9 mouse cellular contexts compared by ENCODE assay signal in the genomic region with DNA sequence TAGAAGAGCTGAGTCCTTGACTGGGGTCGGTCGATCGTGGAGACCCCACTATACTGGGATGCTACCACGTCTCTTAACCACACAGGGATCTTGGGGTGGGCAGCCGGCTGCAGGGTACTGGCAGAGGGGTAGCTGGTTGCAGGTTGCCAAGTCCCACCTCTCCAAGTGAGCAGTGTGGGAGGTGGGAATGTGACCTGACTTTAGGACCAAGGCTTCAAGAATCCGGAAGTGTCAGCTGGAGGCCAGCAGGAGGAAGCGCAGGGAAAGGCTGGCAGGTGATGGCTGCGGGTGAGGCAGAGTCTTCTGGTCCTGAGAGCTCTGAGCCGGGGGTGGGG.
DNase-seq lines count a peak whose midpoint lies in the region; ATAC-seq and TF ChIP-seq lines count a peak whose summit lies in the region.
"Had no signal": no experiment of that assay in that cellular context is flagged by ENCODE, and none has a peak within 500 bp of the region (broad histone marks: within the 10 kb centered on the region; RNA-seq: fewer than 3 reads in every experiment).

No protein-coding gene starts in this region.

- no peaks in the 10 kb centered on the region for H3K36me3 ChIP-seq in heart, embryonic 12.5 days
- no peaks in the 10 kb centered on the region for H3K36me3 ChIP-seq in ES-E14 (ENCODE audit: control insufficient read depth, insufficient read depth, low read length, poor library complexity, severe bottlenecking)
- no peaks in the 10 kb centered on the region for H3K36me3 ChIP-seq in hindbrain, embryonic 10.5 days
- H3K36me3 ChIP-seq in liver, embryonic 15.5 days (replicated peaks), result no peaks in the 10 kb centered on the region

- ATAC-seq in heart, embryonic 12.5 days (ENCODE audit: insufficient number of reproducible peaks, low FRiP score), result no peak
- ATAC-seq in liver, embryonic 15.5 days (ENCODE audit: insufficient read depth), result no peak
- ATAC-seq in monocyte, adult 5-6 weeks (replicated peaks; ENCODE audit: insufficient number of reproducible peaks, low FRiP score, low TSS enrichment, poor library complexity, severe bottlenecking), result no peak

- intact Hi-C loops in heart, postnatal 36 days (cut with DNase I), result no loop called here

- H3K4me1 ChIP-seq in heart, embryonic 12.5 days (replicated peaks), result peaks cover 18% of the 10 kb centered on the region
- peaks cover 0 to 5% of the 10 kb centered on the region in 2 experiments; a peak in 1 of 4 replicates for H3K4me1 ChIP-seq in ES-E14 (ENCODE audit: control insufficient read depth in 2 of 2, insufficient read depth in 2 of 2, low read length in 2 of 2, poor library complexity in 1 of 2)
- peaks cover 21% of the 10 kb centered on the region for H3K4me1 ChIP-seq in hindbrain, embryonic 10.5 days (replicated peaks)
- H3K4me1 ChIP-seq in liver, embryonic 15.5 days (replicated peaks), result no peaks in the 10 kb centered on the region

- no peak for DNase-seq in heart, postnatal 36 days
- no peak for DNase-seq in ES-E14 (ENCODE audit: low read depth, low spot score)
- no peak for DNase-seq in hindbrain, embryonic 10.5 days (ENCODE audit: low spot score)
- no peak for DNase-seq in thymus, postnatal 25 days
- no peak for DNase-seq in adrenal gland, adult 18-20 months (ENCODE audit: low spot score in 2 of 2)
- DNase-seq: cerebellum, adult 9-11 months had no signal

- peak overlapping the region; percentile 95 for H3K4me2 ChIP-seq in heart, embryonic 12.5 days
- H3K4me2 ChIP-seq in liver, embryonic 15.5 days, result peak overlapping the region; percentile 50

- H3K4me3 ChIP-seq in heart, embryonic 12.5 days, result peak overlapping the region; percentile 61
- peak overlapping the region; percentile 53 to 70 for H3K4me3 ChIP-seq in ES-E14 (ENCODE audit: insufficient read depth in 1 of 2, low read depth in 1 of 2, low read length in 2 of 2, poor library complexity in 1 of 2, severe bottlenecking in 1 of 2)
- peak overlapping the region; percentile 68 for H3K4me3 ChIP-seq in hindbrain, embryonic 10.5 days
- no peak overlapping the region for H3K4me3 ChIP-seq in liver, embryonic 15.5 days (replicated peaks)

- WGBS in heart, embryonic 12.5 days, result under 1% methylated on average over 9 of the region's 9 CpGs
- 1% methylated on average over 9 of the region's 9 CpGs for WGBS in hindbrain, embryonic 10.5 days
- WGBS in liver, embryonic 15.5 days (ENCODE audit: insufficient replicate concordance), result 1% methylated on average over 9 of the region's 9 CpGs

- in situ Hi-C loops in ES-E14 (cut with MboI; ENCODE audit: low sequenced_read_pairs in 2 of 2, unreplicated experiment in 2 of 2), result no loop called here

- no peaks in the 10 kb centered on the region for H3K9me3 ChIP-seq in heart, embryonic 12.5 days (replicated peaks)
- H3K9me3 ChIP-seq in ES-E14 (ENCODE audit: control insufficient read depth, insufficient read depth, low read depth, low read length), result no peaks in the 10 kb centered on the region
- no peaks in the 10 kb centered on the region for H3K9me3 ChIP-seq in hindbrain, embryonic 10.5 days
- H3K9me3 ChIP-seq in liver, embryonic 15.5 days (replicated peaks), result no peaks in the 10 kb centered on the region

- peak overlapping the region; percentile 80 for H3K9ac ChIP-seq in heart, embryonic 12.5 days
- H3K9ac ChIP-seq in ES-E14 (ENCODE audit: insufficient read depth, low read depth, low read length, poor library complexity, severe bottlenecking), result no peak overlapping the region
- no peak overlapping the region for H3K9ac ChIP-seq in liver, embryonic 15.5 days

- no peak overlapping the region for H3K27ac ChIP-seq in heart, embryonic 12.5 days (ENCODE audit: poor library complexity, severe bottlenecking)
- no peak overlapping the region for H3K27ac ChIP-seq in ES-E14 (ENCODE audit: insufficient read depth, low read depth, low read length, poor library complexity, severe bottlenecking)
- peak overlapping the region; percentile 80 for H3K27ac ChIP-seq in hindbrain, embryonic 10.5 days
- no peak overlapping the region for H3K27ac ChIP-seq in liver, embryonic 15.5 days (replicated peaks)

- peaks cover 57% of the 10 kb centered on the region for H3K27me3 ChIP-seq in heart, embryonic 12.5 days (replicated peaks)
- H3K27me3 ChIP-seq in hindbrain, embryonic 10.5 days (ENCODE audit: insufficient read depth, poor library complexity, severe bottlenecking), result peaks cover 51% of the 10 kb centered on the region
- H3K27me3 ChIP-seq in liver, embryonic 15.5 days, result peaks cover 45% of the 10 kb centered on the region

TF ChIP-seq in ES-E14, 5 proteins besides CTCF, POLR2A, EP300 and RAD21:
- TF ChIP-seq MAFK (IDR thresholded peaks at IDR 0.05; ENCODE audit: insufficient read depth, low read depth, low read length), result no peak
- no peak for TF ChIP-seq CHD2 (IDR thresholded peaks at IDR 0.05; ENCODE audit: low read depth, low read length)
- TF ChIP-seq ZC3H11A (IDR thresholded peaks at IDR 0.05; ENCODE audit: borderline replicate concordance, low read depth, low read length), result no peak
- no peak for TF ChIP-seq ZNF384 (IDR thresholded peaks at IDR 0.05; ENCODE audit: low read depth, low read length)
- no peak for TF ChIP-seq HCFC1 (IDR thresholded peaks at IDR 0.05; ENCODE audit: borderline replicate concordance, insufficient read depth, low read length)
